Mouse (Mus musculus) bone marrow macrophage, adult 2 months (primary cell): ENCODE data around the gene Ndrg4.

Experiments
- CTCF ChIP-seq: IDR thresholded peaks from 2 replicates; pipeline ENCODE4 v1.5.1; 2012; ENCODE audit warnings: low read depth, mild to moderate bottlenecking, low read length, moderate library complexity
- POLR2A ChIP-seq: IDR thresholded peaks from 2 replicates; pipeline ENCODE4 v1.6.1; 2012; ENCODE audit warnings: mild to moderate bottlenecking, low read depth, low read length, borderline replicate concordance

DNA sequence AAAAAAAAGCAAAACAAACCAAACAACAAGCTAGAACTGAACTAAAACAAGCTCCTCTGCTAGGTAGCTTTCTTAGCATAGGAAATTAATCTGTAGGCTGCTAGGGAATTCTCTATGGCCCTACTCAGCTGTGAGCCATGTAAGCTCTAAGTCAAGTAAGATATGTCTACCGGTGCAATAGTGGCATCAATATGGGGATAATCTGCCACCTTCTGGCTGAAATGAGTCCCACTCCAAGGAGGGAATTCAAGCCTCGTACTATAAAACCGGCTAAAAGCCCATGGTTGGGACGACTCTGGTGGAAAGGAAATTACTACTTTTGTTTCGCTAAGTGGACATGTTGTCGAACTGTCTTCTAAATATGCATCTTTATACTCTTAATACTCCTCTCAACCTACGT, 61.8 kb downstream of the Ndrg4 start:
- no peak for TF ChIP-seq CTCF
- TF ChIP-seq POLR2A = no peak
